Mouse (Mus musculus) erythroblast, embryonic 14.5 days (primary cell): ENCODE measurements around the gene Ropn1l. TPM values are rescaled to one million over a fixed set of nuclear protein-coding genes. Genes with fewer than 3 reads are reported as not detected.
A peak's percentile ranks its signal among the peaks of the same experiment; 100 is the strongest.

Experiments
- H3K27me3 ChIP-seq: 2 replicates; pipeline ENCODE4 v1.6.1; 2012; ENCODE audit warnings: inconsistent platforms; ENCODE audit not compliant: control insufficient read depth
- H3K36me3 ChIP-seq: 2 replicates; pipeline ENCODE4 v1.6.1; 2012; ENCODE audit warnings: mild to moderate bottlenecking, inconsistent platforms; ENCODE audit not compliant: control insufficient read depth
- H3K4me1 ChIP-seq: 2 replicates; pipeline ENCODE4 v1.6.1; 2012; ENCODE audit warnings: inconsistent platforms; ENCODE audit not compliant: control insufficient read depth
- H3K4me3 ChIP-seq: replicated peaks from 2 replicates; pipeline ENCODE3; 2012; ENCODE audit warnings: moderate library complexity, mild to moderate bottlenecking, inconsistent platforms
- H3K9me3 ChIP-seq: 2 replicates; pipeline ENCODE4 v1.6.1; 2012; ENCODE audit warnings: low read length, inconsistent platforms, mixed read lengths; ENCODE audit not compliant: control insufficient read depth
- GATA1 ChIP-seq: IDR thresholded peaks from 2 replicates; pipeline ENCODE4 v1.6.1; 2012; ENCODE audit warnings: low read length, inconsistent platforms, mixed read lengths
- TAL1 ChIP-seq: IDR thresholded peaks from 3 replicates; pipeline ENCODE4 v1.6.1; 2012; ENCODE audit warnings: low read length, inconsistent platforms, mixed read lengths
- polyA plus RNA-seq: library from polyadenylated mRNA; stranded (reverse); fragments of >175 nt; gene quantifications from 2 replicates; pipeline ENCODE4 v1.2.3, GENCODE M21; 2012

The Ropn1l gene
- polyA plus RNA-seq, 1 experiment: 0.13 TPM

DNA sequence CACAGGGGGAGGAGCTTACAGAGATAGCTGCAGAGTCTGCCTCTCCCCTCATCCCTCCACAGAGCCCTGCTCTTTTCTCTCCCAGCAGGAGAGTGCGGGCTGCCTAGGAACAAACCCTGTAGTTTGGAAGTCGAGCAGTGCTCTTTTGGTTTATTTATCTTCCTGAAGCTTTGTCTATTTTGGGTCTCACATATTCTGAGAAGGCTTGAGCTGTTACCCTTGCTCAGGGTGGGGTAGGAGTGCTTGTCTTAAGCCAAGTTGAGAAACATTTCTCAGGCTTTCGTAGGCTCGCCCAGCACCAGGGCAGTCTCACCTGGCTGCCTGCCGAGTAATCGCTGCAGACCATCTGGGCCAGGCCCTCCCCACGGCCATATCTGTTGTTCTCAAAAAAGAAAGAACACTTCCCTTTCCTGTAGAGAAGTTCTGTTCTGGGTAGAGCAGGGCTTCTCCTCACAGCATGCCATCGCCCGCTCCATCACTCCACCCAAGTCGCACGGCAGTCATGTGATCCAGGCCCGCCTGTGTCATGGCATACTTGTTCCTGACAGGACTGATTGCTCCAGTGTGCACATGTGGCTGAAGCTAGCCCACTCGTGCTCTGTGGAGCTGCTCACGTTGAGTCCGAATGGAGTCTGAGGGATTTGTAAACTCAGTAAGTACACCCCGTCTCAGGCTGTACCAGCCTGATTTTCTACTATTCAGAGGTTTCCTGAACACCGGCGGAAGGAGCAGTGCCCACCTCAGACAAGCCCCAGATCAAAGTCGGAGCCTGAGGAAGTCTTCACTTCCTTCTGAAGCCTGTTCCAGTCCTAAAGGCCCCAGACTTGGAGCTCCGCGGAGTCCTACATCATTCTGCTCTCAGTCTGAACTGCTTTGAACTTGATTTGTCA lies 35.5 kb downstream of the Ropn1l start:
- peak overlapping the region; percentile 6 for H3K4me3 ChIP-seq
- H3K36me3 ChIP-seq: no peaks in the 10 kb centered on the region
- peaks cover 9% of the 10 kb centered on the region for H3K4me1 ChIP-seq
- H3K27me3 ChIP-seq: no peaks in the 10 kb centered on the region
- no peaks in the 10 kb centered on the region for H3K9me3 ChIP-seq
- no peak for TF ChIP-seq TAL1
- no peak for TF ChIP-seq GATA1

- Histone ChIP-seq H3K4me1 (peaks cover 9% of the 10 kb centered on the region), H3K4me3 (no peak overlapping the region), H3K9me3 (no peaks in the 10 kb centered on the region), H3K27me3 (no peaks in the 10 kb centered on the region), H3K36me3 (no peaks in the 10 kb centered on the region)
- TF ChIP-seq GATA1: no peak
- TF ChIP-seq TAL1: no peak
These were observed 36.1 kb downstream of the Ropn1l start for GRCm38 (mm10) chr15:31417409-31417795.

- Histone ChIP-seq H3K36me3 (no peaks in the 10 kb centered on the region), H3K9me3 (no peaks in the 10 kb centered on the region), H3K27me3 (no peaks in the 10 kb centered on the region), H3K4me1 (peaks cover 9% of the 10 kb centered on the region), H3K4me3 (no peak overlapping the region)
- TF ChIP-seq GATA1 (no peak), TAL1 (no peak)
These were observed 38.4 kb downstream of the Ropn1l start for GRCm38 (mm10) chr15:31415181-31415580.

DNA sequence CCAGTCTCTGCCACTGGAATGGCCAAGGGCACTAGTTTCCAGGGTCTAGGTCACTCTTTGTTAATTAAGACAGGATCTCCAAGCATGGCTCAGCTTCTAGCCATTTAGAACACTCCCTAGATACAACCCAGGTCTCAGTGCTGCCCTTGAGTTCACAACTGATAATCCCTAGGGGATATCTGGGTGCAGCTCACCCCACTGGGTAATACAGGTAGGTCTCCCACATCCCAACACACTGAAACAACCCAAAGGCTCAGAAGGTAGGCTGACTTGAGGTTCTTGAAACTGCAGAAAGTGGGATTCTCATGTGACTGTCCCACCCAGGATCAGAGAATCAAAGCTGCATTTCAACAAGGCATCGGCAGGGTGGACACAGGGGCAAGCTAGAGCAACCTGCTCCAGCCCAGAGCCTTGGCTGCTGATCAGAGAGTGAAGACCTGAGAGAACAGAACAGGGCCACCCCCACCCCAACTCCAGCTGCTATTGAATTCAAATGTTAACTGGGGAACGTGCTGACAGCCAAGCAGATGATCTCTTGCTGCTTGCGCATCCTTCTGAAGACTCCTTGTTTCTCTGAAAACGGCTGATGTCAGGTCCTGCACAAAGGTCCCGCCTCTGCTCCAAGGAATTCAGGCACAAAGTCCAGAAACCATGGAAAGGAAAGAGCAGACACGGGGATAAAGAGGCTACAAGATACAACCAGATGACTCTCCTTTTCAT lies 39.2 kb downstream of the Ropn1l start:
- Histone ChIP-seq H3K27me3 (no peaks in the 10 kb centered on the region), H3K36me3 (no peaks in the 10 kb centered on the region), H3K4me3 (no peak overlapping the region), H3K9me3 (no peaks in the 10 kb centered on the region), H3K4me1 (peaks cover 9% of the 10 kb centered on the region)
- TF ChIP-seq GATA1 (no peak), TAL1 (no peak)

- TF ChIP-seq TAL1 (no peak), GATA1 (no peak)
- Histone ChIP-seq H3K36me3 (no peaks in the 10 kb centered on the region), H3K9me3 (no peaks in the 10 kb centered on the region), H3K4me3 (no peak overlapping the region), H3K4me1 (peaks cover 8% of the 10 kb centered on the region), H3K27me3 (no peaks in the 10 kb centered on the region)
These were observed 39.9 kb downstream of the Ropn1l start for GRCm38 (mm10) chr15:31413662-31414061.

DNA sequence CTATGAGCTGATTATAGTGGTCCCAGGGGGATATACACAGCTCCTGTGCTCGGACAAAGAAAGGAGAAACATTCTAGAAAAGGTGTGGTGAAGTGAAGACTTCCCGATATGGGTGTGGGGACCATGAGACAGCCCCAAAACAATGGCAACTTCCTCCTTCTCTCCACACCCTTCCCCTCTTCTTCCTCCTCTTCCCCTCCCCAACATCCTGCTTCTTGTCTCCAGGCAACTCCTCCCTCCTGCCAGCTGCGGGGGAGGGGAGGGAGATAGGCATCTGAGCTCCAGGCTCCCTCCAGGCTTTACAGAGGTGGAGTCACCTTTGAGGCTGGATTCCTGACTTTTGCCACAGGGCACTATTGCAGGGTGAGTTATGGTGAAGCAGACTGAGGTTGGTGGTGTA lies 40.6 kb downstream of the Ropn1l start:
- no peaks in the 10 kb centered on the region for H3K36me3 ChIP-seq
- no peak overlapping the region for H3K4me3 ChIP-seq
- no peaks in the 10 kb centered on the region for H3K9me3 ChIP-seq
- no peaks in the 10 kb centered on the region for H3K27me3 ChIP-seq
- peaks cover 1% of the 10 kb centered on the region for H3K4me1 ChIP-seq
- no peak for TF ChIP-seq TAL1
- no peak for TF ChIP-seq GATA1

DNA sequence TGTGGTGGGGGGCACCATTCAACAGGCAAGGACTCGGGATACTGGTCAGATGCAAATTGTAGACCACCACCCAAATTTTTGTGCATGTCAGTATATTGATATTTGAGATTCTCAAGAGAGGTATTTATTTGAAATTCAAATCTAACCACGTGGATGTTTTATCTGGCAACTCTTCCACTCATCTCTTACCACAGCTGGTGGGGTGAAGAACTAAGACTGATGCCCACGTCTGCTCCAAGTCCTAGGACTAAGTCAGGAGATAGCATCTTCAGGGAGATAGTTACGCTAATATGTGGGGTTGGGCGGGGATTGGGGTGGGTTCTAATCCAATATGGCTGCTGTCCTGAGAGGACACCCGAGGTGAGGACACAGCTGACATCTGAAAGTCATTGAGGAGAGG lies 41.1 kb downstream of the Ropn1l start:
- TF ChIP-seq GATA1 (no peak), TAL1 (no peak)
- H3K4me3 ChIP-seq: no peak overlapping the region
- H3K27me3 ChIP-seq: no peaks in the 10 kb centered on the region
- no peaks in the 10 kb centered on the region for H3K4me1 ChIP-seq
- no peaks in the 10 kb centered on the region for H3K36me3 ChIP-seq
- no peaks in the 10 kb centered on the region for H3K9me3 ChIP-seq

GRCm38 (mm10) chr15:31407490-31407889 lies 46.0 kb downstream of the Ropn1l start:
- no peaks in the 10 kb centered on the region for H3K9me3 ChIP-seq
- no peak overlapping the region for H3K4me3 ChIP-seq
- H3K36me3 ChIP-seq: no peaks in the 10 kb centered on the region
- no peaks in the 10 kb centered on the region for H3K4me1 ChIP-seq
- TF ChIP-seq TAL1: no peak
- TF ChIP-seq GATA1: no peak
- no peaks in the 10 kb centered on the region for H3K27me3 ChIP-seq

GRCm38 (mm10) chr15:31406881-31407280 lies 46.7 kb downstream of the Ropn1l start:
- H3K27me3 ChIP-seq: no peaks in the 10 kb centered on the region
- no peaks in the 10 kb centered on the region for H3K4me1 ChIP-seq
- TF ChIP-seq GATA1: no peak
- no peak for TF ChIP-seq TAL1
- no peaks in the 10 kb centered on the region for H3K9me3 ChIP-seq
- H3K36me3 ChIP-seq: no peaks in the 10 kb centered on the region
- H3K4me3 ChIP-seq: no peak overlapping the region
